Mouse (Mus musculus): ENCODE data around the gene Hspb1.

- no peak for TF ChIP-seq CTCF (IDR thresholded peaks at IDR 0.05; ENCODE audit: borderline replicate concordance, extremely low read depth, insufficient read depth, insufficient read length)
- TF ChIP-seq POLR2A (IDR thresholded peaks at IDR 0.05; ENCODE audit: borderline replicate concordance, extremely low read depth, insufficient read depth, insufficient read length, poor library complexity, severe bottlenecking), result no peak
Observed at GRCm38 (mm10) chr5:135905320-135906225, 17.9 kb downstream of the Hspb1 start.

All from brain, embryonic 14.5 days (tissue).